Mouse (Mus musculus): ENCODE measurements around the gene Gsdme. TPM values are rescaled to one million over a fixed set of nuclear protein-coding genes. Genes with fewer than 3 reads are reported as not detected.
A peak's percentile ranks its signal among the peaks of the same experiment; 100 is the strongest.

Gene Gsdme
- polyA plus RNA-seq, 1 experiment from 2014 or later = 58.3 TPM

- no peak for ATAC-seq
- Histone ChIP-seq H3K27ac (ENCODE audit: low read depth, low read length) (no peak overlapping the region), H3K4me3 (ENCODE audit: low read depth, low read length) (no peak overlapping the region), H3K4me1 (ENCODE audit: control insufficient read depth, insufficient read depth, low read length) (no peaks in the 10 kb centered on the region), H3K36me3 (ENCODE audit: control insufficient read depth, insufficient read depth, low read length) (peaks cover 12% of the 10 kb centered on the region; the same call in 1 of the 2 replicates), H3K9me3 (replicated peaks; ENCODE audit: control insufficient read depth, low read length) (no peaks in the 10 kb centered on the region), H3K27me3 (replicated peaks; ENCODE audit: control insufficient read depth, insufficient read depth, low read length) (no peaks in the 10 kb centered on the region), H3K9ac (ENCODE audit: low read length) (no peak overlapping the region), H3K4me2 (ENCODE audit: low read length) (no peak overlapping the region)
- 90% methylated on average over 3 of the region's 3 CpGs for WGBS
- no peak for DNase-seq (ENCODE audit: low spot score)
Observed at GRCm38 (mm10) chr6:50192822-50193221, 70.8 kb downstream of the Gsdme start.

GRCm38 (mm10) chr6:50192169-50192568, 71.5 kb downstream of the Gsdme start:
- Histone ChIP-seq H3K4me1 (ENCODE audit: control insufficient read depth, insufficient read depth, low read length) (no peaks in the 10 kb centered on the region), H3K4me3 (ENCODE audit: low read depth, low read length) (no peak overlapping the region), H3K9me3 (replicated peaks; ENCODE audit: control insufficient read depth, low read length) (no peaks in the 10 kb centered on the region), H3K27me3 (replicated peaks; ENCODE audit: control insufficient read depth, insufficient read depth, low read length) (no peaks in the 10 kb centered on the region), H3K4me2 (ENCODE audit: low read length) (no peak overlapping the region), H3K27ac (ENCODE audit: low read depth, low read length) (no peak overlapping the region), H3K9ac (ENCODE audit: low read length) (no peak overlapping the region), H3K36me3 (ENCODE audit: control insufficient read depth, insufficient read depth, low read length) (peaks cover 8% of the 10 kb centered on the region; the same call in 1 of the 2 replicates)
- DNase-seq (ENCODE audit: low spot score) (no peak), ATAC-seq (no peak)
- 81% methylated on average over 1 of the region's 1 CpGs for WGBS

GRCm38 (mm10) chr6:50191605-50192004, 72.1 kb downstream of the Gsdme start:
- 94% methylated on average over 3 of the region's 3 CpGs for WGBS
- Histone ChIP-seq H3K36me3 (ENCODE audit: control insufficient read depth, insufficient read depth, low read length) (0 out of 2 replicates have a peak, but pooled peaks cover 6% of the 10 kb centered on the region), H3K4me2 (ENCODE audit: low read length) (no peak overlapping the region), H3K27ac (ENCODE audit: low read depth, low read length) (no peak overlapping the region), H3K4me3 (ENCODE audit: low read depth, low read length) (no peak overlapping the region), H3K4me1 (ENCODE audit: control insufficient read depth, insufficient read depth, low read length) (no peaks in the 10 kb centered on the region), H3K9ac (ENCODE audit: low read length) (no peak overlapping the region), H3K9me3 (replicated peaks; ENCODE audit: control insufficient read depth, low read length) (no peaks in the 10 kb centered on the region), H3K27me3 (replicated peaks; ENCODE audit: control insufficient read depth, insufficient read depth, low read length) (no peaks in the 10 kb centered on the region)
- no peak for ATAC-seq
- no peak for DNase-seq (ENCODE audit: low spot score)

GRCm38 (mm10) chr6:50189376-50189775, 74.3 kb downstream of the Gsdme start:
- Histone ChIP-seq H3K36me3 (ENCODE audit: control insufficient read depth, insufficient read depth, low read length) (peaks cover 7% of the 10 kb centered on the region; the same call in 1 of the 2 replicates), H3K4me2 (ENCODE audit: low read length) (no peak overlapping the region)
- no peak for DNase-seq (ENCODE audit: low spot score)

GRCm38 (mm10) chr6:50187955-50188354, 75.7 kb downstream of the Gsdme start:
- WGBS = 90% methylated on average over 4 of the region's 4 CpGs
- no peaks in the 10 kb centered on the region for H3K4me1 ChIP-seq (ENCODE audit: control insufficient read depth, insufficient read depth, low read length)
- DNase-seq (ENCODE audit: low spot score) (no peak), ATAC-seq (no peak)
- no peaks in the 10 kb centered on the region for H3K27me3 ChIP-seq (replicated peaks; ENCODE audit: control insufficient read depth, insufficient read depth, low read length)
- H3K36me3 ChIP-seq (ENCODE audit: control insufficient read depth, insufficient read depth, low read length) = peaks cover 12% of the 10 kb centered on the region; the same call in 1 of the 2 replicates
- no peak overlapping the region for H3K9ac ChIP-seq (ENCODE audit: low read length)
- H3K27ac ChIP-seq (ENCODE audit: low read depth, low read length) = no peak overlapping the region
- H3K4me3 ChIP-seq (ENCODE audit: low read depth, low read length) = no peak overlapping the region
- no peak overlapping the region for H3K4me2 ChIP-seq (ENCODE audit: low read length)
- H3K9me3 ChIP-seq (replicated peaks; ENCODE audit: control insufficient read depth, low read length) = no peaks in the 10 kb centered on the region

More at GRCm38 (mm10) chr6:50189376-50189775, 74.3 kb downstream of the Gsdme start:
- ATAC-seq = no peak
- Histone ChIP-seq H3K27me3 (replicated peaks; ENCODE audit: control insufficient read depth, insufficient read depth, low read length) (no peaks in the 10 kb centered on the region), H3K9ac (ENCODE audit: low read length) (no peak overlapping the region), H3K27ac (ENCODE audit: low read depth, low read length) (no peak overlapping the region), H3K4me1 (ENCODE audit: control insufficient read depth, insufficient read depth, low read length) (no peaks in the 10 kb centered on the region), H3K9me3 (replicated peaks; ENCODE audit: control insufficient read depth, low read length) (no peaks in the 10 kb centered on the region), H3K4me3 (ENCODE audit: low read depth, low read length) (no peak overlapping the region)

- Histone ChIP-seq H3K9me3 (replicated peaks; ENCODE audit: control insufficient read depth, low read length) (no peaks in the 10 kb centered on the region), H3K27me3 (replicated peaks; ENCODE audit: control insufficient read depth, insufficient read depth, low read length) (no peaks in the 10 kb centered on the region), H3K4me3 (ENCODE audit: low read depth, low read length) (no peak overlapping the region), H3K4me2 (ENCODE audit: low read length) (no peak overlapping the region), H3K4me1 (ENCODE audit: control insufficient read depth, insufficient read depth, low read length) (no peaks in the 10 kb centered on the region), H3K27ac (ENCODE audit: low read depth, low read length) (no peak overlapping the region), H3K9ac (ENCODE audit: low read length) (no peak overlapping the region), H3K36me3 (ENCODE audit: control insufficient read depth, insufficient read depth, low read length) (peaks cover 11% of the 10 kb centered on the region; the same call in 1 of the 2 replicates)
- ATAC-seq (no peak), DNase-seq (ENCODE audit: low spot score) (peak; percentile 42)
- WGBS = 84% methylated on average over 4 of the region's 4 CpGs
Observed at GRCm38 (mm10) chr6:50180189-50180588, 83.5 kb downstream of the Gsdme start.

GRCm38 (mm10) chr6:50175736-50176135, 87.9 kb downstream of the Gsdme start:
- 84% methylated on average over 1 of the region's 1 CpGs for WGBS
- ATAC-seq = no peak

GRCm38 (mm10) chr6:50169771-50170170, 93.9 kb downstream of the Gsdme start:
- Histone ChIP-seq H3K4me2 (ENCODE audit: low read length) (no peak overlapping the region), H3K4me1 (ENCODE audit: control insufficient read depth, insufficient read depth, low read length) (no peaks in the 10 kb centered on the region), H3K9me3 (replicated peaks; ENCODE audit: control insufficient read depth, low read length) (no peaks in the 10 kb centered on the region), H3K27ac (ENCODE audit: low read depth, low read length) (no peak overlapping the region), H3K9ac (ENCODE audit: low read length) (no peak overlapping the region), H3K36me3 (ENCODE audit: control insufficient read depth, insufficient read depth, low read length) (peaks cover 6% of the 10 kb centered on the region), H3K27me3 (replicated peaks; ENCODE audit: control insufficient read depth, insufficient read depth, low read length) (no peaks in the 10 kb centered on the region), H3K4me3 (ENCODE audit: low read depth, low read length) (no peak overlapping the region)
- ATAC-seq (no peak), DNase-seq (ENCODE audit: low spot score) (no peak)

More at GRCm38 (mm10) chr6:50175736-50176135, 87.9 kb downstream of the Gsdme start:
- H3K4me2 ChIP-seq (ENCODE audit: low read length) = no peak overlapping the region
- H3K36me3 ChIP-seq (ENCODE audit: control insufficient read depth, insufficient read depth, low read length) = peaks cover 6% of the 10 kb centered on the region
- H3K27ac ChIP-seq (ENCODE audit: low read depth, low read length) = no peak overlapping the region
- no peak for DNase-seq (ENCODE audit: low spot score)
- H3K27me3 ChIP-seq (replicated peaks; ENCODE audit: control insufficient read depth, insufficient read depth, low read length) = no peaks in the 10 kb centered on the region
- H3K4me1 ChIP-seq (ENCODE audit: control insufficient read depth, insufficient read depth, low read length) = no peaks in the 10 kb centered on the region
- no peak overlapping the region for H3K4me3 ChIP-seq (ENCODE audit: low read depth, low read length)
- H3K9ac ChIP-seq (ENCODE audit: low read length) = no peak overlapping the region
- H3K9me3 ChIP-seq (replicated peaks; ENCODE audit: control insufficient read depth, low read length) = no peaks in the 10 kb centered on the region

GRCm38 (mm10) chr6:50168821-50169220, 94.8 kb downstream of the Gsdme start:
- H3K27ac ChIP-seq (ENCODE audit: low read depth, low read length) = no peak overlapping the region
- H3K27me3 ChIP-seq (replicated peaks; ENCODE audit: control insufficient read depth, insufficient read depth, low read length) = no peaks in the 10 kb centered on the region
- no peaks in the 10 kb centered on the region for H3K9me3 ChIP-seq (replicated peaks; ENCODE audit: control insufficient read depth, low read length)
- H3K4me1 ChIP-seq (ENCODE audit: control insufficient read depth, insufficient read depth, low read length) = no peaks in the 10 kb centered on the region
- H3K4me2 ChIP-seq (ENCODE audit: low read length) = no peak overlapping the region
- no peak for DNase-seq (ENCODE audit: low spot score)
- H3K36me3 ChIP-seq (ENCODE audit: control insufficient read depth, insufficient read depth, low read length) = peaks cover 7% of the 10 kb centered on the region; the same call in 1 of the 2 replicates
- no peak overlapping the region for H3K4me3 ChIP-seq (ENCODE audit: low read depth, low read length)
- no peak overlapping the region for H3K9ac ChIP-seq (ENCODE audit: low read length)
- no peak for ATAC-seq
- WGBS = 89% methylated on average over 4 of the region's 4 CpGs

All from forebrain, embryonic 14.5 days (tissue).